Mouse (Mus musculus) CH12.LX (cell line): ENCODE data around the gene Evc2. TPM values are rescaled to one million over a fixed set of nuclear protein-coding genes. Genes with fewer than 3 reads are reported as not detected.

Experiments
- DNase-seq: peaks from one replicate; pipeline ENCODE4 v3.0.0-alpha.2; 2013; ENCODE audit errors: extremely low read depth
- H3K27ac ChIP-seq: 2 replicates; pipeline ENCODE4 v1.5.1; 2012; ENCODE audit warnings: low read depth, mild to moderate bottlenecking, control low read depth, moderate library complexity; ENCODE audit not compliant: insufficient read depth
- H3K27me3 ChIP-seq: replicated peaks from 2 replicates; pipeline ENCODE3; 2012; ENCODE audit warnings: inconsistent platforms
- H3K36me3 ChIP-seq, 2 experiments: replicated peaks in 1 of 2; 2 replicates each; pipeline versions ENCODE3 to v1.6.1; 2012; ENCODE audit warnings: inconsistent platforms in 1 of 2, low read length in 1 of 2, mild to moderate bottlenecking in 1 of 2, mixed read lengths in 1 of 2, moderate library complexity in 1 of 2; ENCODE audit not compliant: control insufficient read depth in 1 of 2, insufficient read depth in 1 of 2
- H3K4me1 ChIP-seq, 2 experiments: 2 replicates each; pipeline ENCODE4 v1.6.1; 2012; ENCODE audit warnings: inconsistent platforms in 1 of 2, moderate library complexity in 1 of 2; ENCODE audit not compliant: insufficient read depth in 2 of 2, control insufficient read depth in 1 of 2
- H3K4me2 ChIP-seq: 2 replicates; pipeline ENCODE4 v1.6.1; 2012; ENCODE audit warnings: low read depth, mild to moderate bottlenecking, control low read depth; ENCODE audit not compliant: poor library complexity, insufficient read depth, severe bottlenecking
- H3K4me3 ChIP-seq, 3 experiments: fragments of 150-350 bp in 1 of 3; sonication (generic) in 1 of 3; replicated peaks in 1 of 3; 2 replicates each; pipeline versions ENCODE3 to v1.5.1; 2011 to 2012; ENCODE audit warnings: low read depth in 2 of 3, low read length in 2 of 3, mild to moderate bottlenecking in 2 of 3, moderate library complexity in 2 of 3, control low read depth in 1 of 3, improper control_type of control experiment in 1 of 3, inconsistent platforms in 1 of 3, mixed read lengths in 1 of 3; ENCODE audit not compliant: poor library complexity in 1 of 3
- H3K79me2 ChIP-seq: replicated peaks from 2 replicates; pipeline ENCODE4 v1.6.1; 2012; ENCODE audit warnings: mild to moderate bottlenecking, moderate library complexity; ENCODE audit not compliant: control insufficient read depth, poor library complexity, insufficient read depth, severe bottlenecking; ENCODE audit errors: extremely low read depth
- H3K9ac ChIP-seq: 2 replicates; pipeline ENCODE4 v1.6.1; 2012; ENCODE audit warnings: low read depth, mild to moderate bottlenecking, control low read depth, moderate library complexity; ENCODE audit not compliant: insufficient read depth
- H3K9me3 ChIP-seq: replicated peaks from 2 replicates; pipeline ENCODE3; 2012; ENCODE audit warnings: low read length, inconsistent platforms, mixed read lengths
- CHD1 ChIP-seq: IDR thresholded peaks from 2 replicates; pipeline ENCODE4 v1.6.1; 2012; ENCODE audit warnings: low read depth, low read length, improper control_type of control experiment, inconsistent platforms
- CTCF ChIP-seq, 2 experiments: IDR thresholded peaks in 1 of 2; conservative IDR thresholded peaks in 1 of 2; 2 replicates each; pipeline ENCODE4 v1.5.1; 2011 to 2012; ENCODE audit warnings: low read depth in 2 of 2, low read length in 2 of 2, improper control_type of control experiment in 1 of 2, inconsistent platforms in 1 of 2, mild to moderate bottlenecking in 1 of 2, moderate library complexity in 1 of 2
- E2F4 ChIP-seq: IDR thresholded peaks from 2 replicates; pipeline ENCODE4 v1.6.1; 2011; ENCODE audit warnings: low read depth, low read length, improper control_type of control experiment; ENCODE audit not compliant: insufficient replicate concordance
- ETS1 ChIP-seq: conservative IDR thresholded peaks from 2 replicates; pipeline ENCODE4 v1.6.1; 2012; ENCODE audit warnings: low read depth, mild to moderate bottlenecking, inconsistent platforms, low read length, improper control_type of control experiment, moderate library complexity
- GABPA ChIP-seq: IDR thresholded peaks from 2 replicates; pipeline ENCODE4 v1.6.1; 2012; ENCODE audit warnings: low read depth, low read length, improper control_type of control experiment, inconsistent platforms; ENCODE audit not compliant: insufficient replicate concordance
- HCFC1 ChIP-seq: IDR thresholded peaks from 2 replicates; pipeline ENCODE4 v1.6.1; 2012; ENCODE audit warnings: low read depth, mild to moderate bottlenecking, inconsistent platforms, low read length, improper control_type of control experiment
- MAFK ChIP-seq: IDR thresholded peaks from 2 replicates; pipeline ENCODE4 v1.6.1; 2011; ENCODE audit warnings: low read length, improper control_type of control experiment; ENCODE audit not compliant: insufficient replicate concordance
- MAZ ChIP-seq: IDR thresholded peaks from 2 replicates; pipeline ENCODE4 v1.6.1; 2012; ENCODE audit warnings: low read depth, mild to moderate bottlenecking, inconsistent platforms, low read length, improper control_type of control experiment, moderate library complexity
- NELFE ChIP-seq: IDR thresholded peaks from 2 replicates; pipeline ENCODE4 v1.6.1; 2011; ENCODE audit warnings: low read depth, low read length, improper control_type of control experiment
- POLR2AphosphoS2 ChIP-seq: IDR thresholded peaks from 2 replicates; pipeline ENCODE4 v1.6.1; 2011; ENCODE audit warnings: low read depth, low read length, improper control_type of control experiment
- SIN3A ChIP-seq: IDR thresholded peaks from 2 replicates; pipeline ENCODE4 v1.6.1; 2012; ENCODE audit warnings: low read length, improper control_type of control experiment, inconsistent platforms
- TCF12 ChIP-seq: IDR thresholded peaks from 2 replicates; pipeline ENCODE4 v1.6.1; 2014; ENCODE audit warnings: low read depth, mild to moderate bottlenecking, inconsistent platforms, low read length, improper control_type of control experiment
- UBTF ChIP-seq: IDR thresholded peaks from 2 replicates; pipeline ENCODE4 v1.6.1; 2012; ENCODE audit warnings: low read depth, mild to moderate bottlenecking, inconsistent platforms, low read length, improper control_type of control experiment, moderate library complexity
- ZC3H11A ChIP-seq: IDR thresholded peaks from 2 replicates; pipeline ENCODE4 v1.6.1; 2012; ENCODE audit warnings: low read depth, mild to moderate bottlenecking, inconsistent platforms, low read length, improper control_type of control experiment
- ZKSCAN1 ChIP-seq: IDR thresholded peaks from 2 replicates; pipeline ENCODE4 v1.6.1; 2012; ENCODE audit warnings: low read depth, inconsistent platforms, low read length, improper control_type of control experiment, borderline replicate concordance
- ZNF384 ChIP-seq: IDR thresholded peaks from 2 replicates; pipeline ENCODE4 v1.6.1; 2012; ENCODE audit warnings: low read depth, low read length, improper control_type of control experiment, inconsistent platforms
- dilution Hi-C: fragments of 300-500 bp; cut with MboI; formaldehyde crosslinking; loops from 2 replicates; pipeline ENCODE4 v1.14.3; 2020; ENCODE audit warnings: low sequenced_read_pairs; ENCODE audit not compliant: extremely low pct_unique_long_range_greater_than_20kb, extremely low pct_ligation_motif_present
- in situ Hi-C: fragments of 300-500 bp; cut with MboI; formaldehyde crosslinking; loops from 3 replicates; pipeline ENCODE4 v1.14.3; 2019; ENCODE audit warnings: low sequenced_read_pairs, low pct_ligation_motif_present, low pct_unique_long_range_greater_than_20kb, mixed read lengths
- polyA plus RNA-seq: library from polyadenylated mRNA; unstranded; fragments of >175 nt; gene quantifications from 2 replicates; pipeline ENCODE4 v1.2.1, GENCODE M21; 2012; ENCODE audit warnings: low read depth; ENCODE audit not compliant: insufficient read length
- total RNA-seq, 2 experiments: library from RNA; depleted of rRNA; stranded (reverse); fragments of 300-350 nt in 1 of 2; fragments of >200 nt in 1 of 2; gene quantifications; 2 replicates each; pipeline ENCODE4 v1.2.3; 2012 to 2014

The Evc2 gene
- total and polyA plus RNA-seq, 3 experiments = 0.04 TPM; not detected in 2

GRCm38 (mm10) chr5:37320761-37321160 lies 17.5 kb upstream of the Evc2 start:
- H3K79me2 ChIP-seq = no peaks in the 10 kb centered on the region
- no peaks in the 10 kb centered on the region for H3K36me3 ChIP-seq
- no peak overlapping the region for H3K9ac ChIP-seq
- dilution Hi-C loops (no loop called here), in situ Hi-C loops (no loop called here)
- no peak overlapping the region for H3K27ac ChIP-seq
- DNase-seq = no peak
- no peaks in the 10 kb centered on the region for H3K27me3 ChIP-seq
- H3K4me2 ChIP-seq = no peak overlapping the region
- H3K4me3 ChIP-seq = no peak overlapping the region
- peaks cover 2 to 10% of the 10 kb centered on the region in 2 experiments; a peak in 2 of 4 replicates for H3K4me1 ChIP-seq
- TF ChIP-seq ETS1 (no peak), GABPA (no peak), ZNF384 (no peak), HCFC1 (no peak)
- peaks cover 15% of the 10 kb centered on the region for H3K9me3 ChIP-seq

GRCm38 (mm10) chr5:37326675-37327074 lies 11.6 kb upstream of the Evc2 start:
- Histone ChIP-seq H3K27ac (no peak overlapping the region), H3K27me3 (no peaks in the 10 kb centered on the region), H3K36me3 (no peaks in the 10 kb centered on the region)
- DNase-seq = no peak
- TF ChIP-seq MAZ (no peak), UBTF (no peak), TCF12 (no peak), CTCF (conservative IDR thresholded peaks at IDR 0.05 in 1 of 2, IDR thresholded peaks at IDR 0.05 in 1 of 2; ENCODE audit: low read depth in 2 of 2, low read length in 2 of 2) (no peak), SIN3A (no peak), ZKSCAN1 (no peak), E2F4 (no peak)
- TF ChIP-seq, all 38 proteins: peak for 0
- Histone ChIP-seq H3K4me3 (no peak overlapping the region), H3K9ac (no peak overlapping the region), H3K4me2 (no peak overlapping the region), H3K4me1 (no peaks in the 10 kb centered on the region), H3K9me3 (peaks cover 5% of the 10 kb centered on the region), H3K79me2 (no peaks in the 10 kb centered on the region)
- in situ Hi-C loops = no loop called here
- dilution Hi-C loops = no loop called here

- Histone ChIP-seq H3K27me3 (peaks cover 7% of the 10 kb centered on the region), H3K4me3 (no peak overlapping the region), H3K9me3 (no peaks in the 10 kb centered on the region), H3K36me3 (no peaks in the 10 kb centered on the region), H3K79me2 (no peaks in the 10 kb centered on the region), H3K9ac (no peak overlapping the region), H3K27ac (no peak overlapping the region), H3K4me2 (no peak overlapping the region), H3K4me1 (peaks cover 0 to 8% of the 10 kb centered on the region in 2 experiments; a peak in 3 of 4 replicates)
- in situ Hi-C loops = no loop called here
- DNase-seq = no peak
- dilution Hi-C loops = no loop called here
- no peak for TF ChIP-seq NELFE
- no peak for TF ChIP-seq CHD1
- no peak for TF ChIP-seq ZKSCAN1
- TF ChIP-seq POLR2AphosphoS2 = no peak
- TF ChIP-seq MAFK = no peak
- no peak for TF ChIP-seq UBTF
- TF ChIP-seq ZC3H11A = no peak
- TF ChIP-seq, all 38 proteins: peak for 0
Observed at GRCm38 (mm10) chr5:37330449-37331132, 7.7 kb upstream of the Evc2 start.
